Mouse (Mus musculus): ENCODE measurements around the gene Rab7.
A peak's percentile ranks its signal among the peaks of the same experiment; 100 is the strongest.

Rab7 gene

GRCm38 (mm10) chr6:87997706-87998265 is 47.3 kb downstream of the Rab7 start:
- peak; percentile 89 to 93 for DNase-seq

GRCm38 (mm10) chr6:87996606-87997005 is 48.5 kb downstream of the Rab7 start:
- DNase-seq = no peak

GRCm38 (mm10) chr6:87995519-87995918 is 49.6 kb downstream of the Rab7 start:
- DNase-seq = no peak

GRCm38 (mm10) chr6:87993790-87994571 is 51.1 kb downstream of the Rab7 start:
- DNase-seq = peak; percentile 64 to 73

GRCm38 (mm10) chr6:87992733-87993132 is 52.3 kb downstream of the Rab7 start:
- no peak for DNase-seq

- DNase-seq = peak in 1 of 2 experiments; percentile 53
Observed at GRCm38 (mm10) chr6:87991886-87992285, 53.2 kb downstream of the Rab7 start.

- DNase-seq = no peak
Observed at GRCm38 (mm10) chr6:87991216-87991615, 53.9 kb downstream of the Rab7 start.

GRCm38 (mm10) chr6:87982506-87982905 is 62.6 kb downstream of the Rab7 start:
- DNase-seq = peak in 1 of 2 experiments; percentile 40

GRCm38 (mm10) chr6:87981547-87982256 is 63.4 kb downstream of the Rab7 start, which contains the start of gene H1fx:
TSS of gene H1fx (minus strand) at chr6:87981637.
- DNase-seq = peak; percentile 95

- DNase-seq = peak; percentile 62 to 69
Observed at GRCm38 (mm10) chr6:87981030-87981485, 64.0 kb downstream of the Rab7 start.

- DNase-seq = peak; percentile 97 to 98
Observed at GRCm38 (mm10) chr6:87980374-87981029, 64.6 kb downstream of the Rab7 start.

- DNase-seq = no peak
Observed at GRCm38 (mm10) chr6:87979728-87980127, 65.3 kb downstream of the Rab7 start.

- no peak for DNase-seq
Observed at GRCm38 (mm10) chr6:87970041-87970440, 75.0 kb downstream of the Rab7 start.

GRCm38 (mm10) chr6:87962457-87962856 is 82.6 kb downstream of the Rab7 start:
- DNase-seq = peak in 1 of 2 experiments; percentile 8
